Mouse (Mus musculus): ENCODE measurements around the gene 1190007I07Rik. TPM values are rescaled to one million over a fixed set of nuclear protein-coding genes. Genes with fewer than 3 reads are reported as not detected.

1190007I07Rik gene
- polyA plus RNA-seq (2015; fragmentation: Nextera tagmentation; extraction: Ambion mirVana), result 41.1 and 42.7 TPM in 2 replicates

- peak within 1 kb of the TSS; percentile 66 for H3K4me2 ChIP-seq
- H3K36me3 ChIP-seq (ENCODE audit: poor library complexity, severe bottlenecking), result peaks cover 6% of the 10 kb centered on the region; the same call in 1 of the 2 replicates
- peak within 1 kb of the TSS; percentile 87 for H3K9ac ChIP-seq
- H3K27ac ChIP-seq, result peak within 1 kb of the TSS; percentile 78
- ATAC-seq, result peak; percentile 90
- under 1% methylated on average over 46 of the region's 61 CpGs for WGBS
- peak within 1 kb of the TSS; percentile 77 for H3K4me3 ChIP-seq
- no peaks in the 10 kb centered on the region for H3K27me3 ChIP-seq
- H3K4me1 ChIP-seq, result peaks cover 6% of the 10 kb centered on the region
- no peaks in the 10 kb centered on the region for H3K9me3 ChIP-seq (replicated peaks)
Measured at GRCm38 (mm10) chr10:82622671-82623552, at the start of gene 1190007I07Rik. TSS of gene 1190007I07Rik (minus strand) at chr10:82623228.

DNA sequence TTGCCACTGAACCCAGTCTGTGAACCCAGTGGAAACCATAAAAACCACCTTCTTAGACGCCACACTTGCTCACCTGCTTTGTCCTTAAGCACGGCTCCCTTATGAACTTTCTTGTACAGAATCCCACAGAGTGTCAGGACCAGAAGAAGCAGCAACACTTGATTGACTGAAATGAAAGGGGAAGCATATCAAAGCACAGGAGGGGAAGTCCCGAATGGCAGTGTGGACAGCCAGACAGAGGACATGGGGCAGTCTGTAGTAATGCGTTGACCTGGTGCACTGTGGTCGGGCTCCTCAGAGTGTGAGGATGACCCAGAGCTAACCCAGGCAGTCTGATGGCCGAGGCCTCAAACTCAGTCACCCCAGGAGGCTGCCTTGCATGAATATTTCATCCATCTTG is 47.2 kb upstream of the 1190007I07Rik start:
- Histone ChIP-seq H3K4me2 (no peak overlapping the region), H3K4me1 (peaks cover 4% of the 10 kb centered on the region; the same call in 1 of the 2 replicates), H3K4me3 (no peak overlapping the region), H3K36me3 (ENCODE audit: poor library complexity, severe bottlenecking) (no peaks in the 10 kb centered on the region), H3K27me3 (no peaks in the 10 kb centered on the region), H3K27ac (no peak overlapping the region), H3K9ac (no peak overlapping the region), H3K9me3 (replicated peaks) (no peaks in the 10 kb centered on the region)
- WGBS, result 80% methylated on average over 6 of the region's 6 CpGs
- ATAC-seq, result no peak

- Histone ChIP-seq H3K4me2 (peak overlapping the region; percentile 47), H3K4me1 (peaks cover 4% of the 10 kb centered on the region; the same call in 1 of the 2 replicates), H3K9me3 (replicated peaks) (no peaks in the 10 kb centered on the region), H3K27ac (no peak overlapping the region), H3K4me3 (no peak overlapping the region), H3K27me3 (no peaks in the 10 kb centered on the region), H3K36me3 (ENCODE audit: poor library complexity, severe bottlenecking) (no peaks in the 10 kb centered on the region), H3K9ac (peak overlapping the region; percentile 34; the same call in 1 of the 2 replicates)
- WGBS, result 23% methylated on average over 22 of the region's 22 CpGs
- peak; percentile 89 for ATAC-seq
Measured at GRCm38 (mm10) chr10:82666436-82667234, 43.6 kb upstream of the 1190007I07Rik start.

DNA sequence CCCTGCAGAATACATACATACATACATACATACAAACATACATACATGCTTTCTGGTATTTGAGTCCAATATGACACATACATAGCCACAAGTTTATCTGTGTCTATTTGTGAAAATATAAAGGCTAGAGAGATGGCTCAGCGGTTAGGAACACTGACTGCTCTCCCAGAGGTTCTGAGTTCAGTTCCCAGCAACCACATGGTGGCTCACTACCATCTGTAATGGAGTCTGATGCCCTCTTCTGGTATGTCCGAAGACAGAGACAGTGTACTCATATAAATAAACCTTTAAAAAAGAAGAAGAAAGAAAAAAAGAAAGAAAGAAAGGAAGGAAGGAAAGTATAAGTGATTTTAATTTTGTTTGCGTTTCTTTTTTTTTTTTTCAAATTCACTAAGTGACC is 42.9 kb upstream of the 1190007I07Rik start:
- no peak overlapping the region for H3K4me3 ChIP-seq
- 60% methylated on average over 3 of the region's 3 CpGs for WGBS
- H3K9me3 ChIP-seq (replicated peaks), result no peaks in the 10 kb centered on the region
- no peak overlapping the region for H3K27ac ChIP-seq
- no peaks in the 10 kb centered on the region for H3K36me3 ChIP-seq (ENCODE audit: poor library complexity, severe bottlenecking)
- no peak overlapping the region for H3K9ac ChIP-seq
- no peaks in the 10 kb centered on the region for H3K27me3 ChIP-seq
- H3K4me1 ChIP-seq, result peaks cover 4% of the 10 kb centered on the region; the same call in 1 of the 2 replicates
- no peak overlapping the region for H3K4me2 ChIP-seq
- no peak for ATAC-seq

DNA sequence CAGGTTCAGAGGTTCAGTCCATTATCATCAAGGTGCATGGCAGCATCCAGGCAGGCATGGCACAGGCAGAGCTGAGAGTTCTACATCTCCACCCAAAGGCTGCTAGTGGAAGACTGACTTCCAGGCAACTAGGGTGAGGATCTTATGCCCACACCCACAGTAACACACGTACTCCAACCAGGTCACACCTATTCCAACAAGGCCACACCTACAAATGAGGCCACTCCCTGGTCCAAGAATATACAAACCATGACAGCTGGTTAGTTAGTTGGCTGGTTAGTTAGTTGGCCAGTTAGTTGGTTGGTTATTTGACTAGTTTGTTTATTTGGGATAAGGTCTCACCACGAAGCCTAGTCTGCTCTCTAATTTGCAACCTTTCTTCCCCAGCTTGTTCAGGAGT is 40.3 kb upstream of the 1190007I07Rik start:
- H3K4me2 ChIP-seq, result no peak overlapping the region
- no peak for ATAC-seq
- H3K9ac ChIP-seq, result no peak overlapping the region
- no peak overlapping the region for H3K4me3 ChIP-seq
- no peak overlapping the region for H3K27ac ChIP-seq
- peaks cover 4% of the 10 kb centered on the region; the same call in 1 of the 2 replicates for H3K4me1 ChIP-seq
- H3K9me3 ChIP-seq (replicated peaks), result no peaks in the 10 kb centered on the region
- H3K36me3 ChIP-seq (ENCODE audit: poor library complexity, severe bottlenecking), result no peaks in the 10 kb centered on the region
- WGBS, result 81% methylated on average over 2 of the region's 2 CpGs
- no peaks in the 10 kb centered on the region for H3K27me3 ChIP-seq

- H3K4me1 ChIP-seq, result peaks cover 4% of the 10 kb centered on the region; the same call in 1 of the 2 replicates
- ATAC-seq, result peak; percentile 90
- 75% methylated on average over 14 of the region's 14 CpGs for WGBS
- no peaks in the 10 kb centered on the region for H3K9me3 ChIP-seq (replicated peaks)
- H3K4me2 ChIP-seq, result no peak overlapping the region
- H3K9ac ChIP-seq, result no peak overlapping the region
- H3K4me3 ChIP-seq, result no peak overlapping the region
- no peaks in the 10 kb centered on the region for H3K36me3 ChIP-seq (ENCODE audit: poor library complexity, severe bottlenecking)
- peak overlapping the region; percentile 72 for H3K27ac ChIP-seq
- H3K27me3 ChIP-seq, result no peaks in the 10 kb centered on the region
Measured at GRCm38 (mm10) chr10:82662267-82662990, 39.4 kb upstream of the 1190007I07Rik start.

- WGBS, result 85% methylated on average over 8 of the region's 8 CpGs
- Histone ChIP-seq H3K4me2 (no peak overlapping the region), H3K27me3 (no peaks in the 10 kb centered on the region), H3K36me3 (ENCODE audit: poor library complexity, severe bottlenecking) (no peaks in the 10 kb centered on the region), H3K9ac (no peak overlapping the region), H3K4me3 (no peak overlapping the region), H3K9me3 (replicated peaks) (no peaks in the 10 kb centered on the region), H3K4me1 (peaks cover 3% of the 10 kb centered on the region; the same call in 1 of the 2 replicates), H3K27ac (peak overlapping the region; percentile 72)
- no peak for ATAC-seq
Measured at GRCm38 (mm10) chr10:82661820-82662219, 38.8 kb upstream of the 1190007I07Rik start.

GRCm38 (mm10) chr10:82654581-82654980 is 31.6 kb upstream of the 1190007I07Rik start:
- ATAC-seq, result no peak
- H3K27ac ChIP-seq, result no peak overlapping the region
- H3K36me3 ChIP-seq (ENCODE audit: poor library complexity, severe bottlenecking), result peaks cover 27% of the 10 kb centered on the region
- H3K9me3 ChIP-seq (replicated peaks), result no peaks in the 10 kb centered on the region
- no peak overlapping the region for H3K4me3 ChIP-seq
- WGBS, result 85% methylated on average over 3 of the region's 3 CpGs
- H3K4me1 ChIP-seq, result no peaks in the 10 kb centered on the region
- H3K27me3 ChIP-seq, result no peaks in the 10 kb centered on the region
- H3K4me2 ChIP-seq, result no peak overlapping the region
- no peak overlapping the region for H3K9ac ChIP-seq

DNA sequence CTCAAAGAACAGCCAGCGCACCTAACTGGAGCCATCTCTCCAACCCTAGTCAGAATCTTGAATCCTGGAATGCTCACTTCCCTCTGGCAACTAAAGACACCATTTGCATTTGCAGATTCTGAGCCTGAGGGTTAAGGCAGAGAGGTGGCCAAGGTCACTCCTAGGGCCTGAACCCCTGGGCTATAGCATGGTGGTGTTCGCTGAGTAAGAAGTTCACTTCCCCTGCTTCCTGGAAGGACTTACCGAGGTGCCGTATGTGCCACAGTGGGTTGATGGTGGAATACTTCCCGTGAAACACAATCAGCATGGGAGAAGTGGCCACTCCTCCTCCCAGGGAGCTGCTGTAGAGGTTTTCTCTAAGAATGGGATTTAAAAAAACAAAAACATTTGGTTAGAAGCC is 29.6 kb upstream of the 1190007I07Rik start:
- no peak overlapping the region for H3K4me3 ChIP-seq
- ATAC-seq, result no peak
- no peak overlapping the region for H3K9ac ChIP-seq
- H3K27me3 ChIP-seq, result no peaks in the 10 kb centered on the region
- no peak overlapping the region for H3K27ac ChIP-seq
- no peak overlapping the region for H3K4me2 ChIP-seq
- H3K4me1 ChIP-seq, result no peaks in the 10 kb centered on the region
- WGBS, result 83% methylated on average over 5 of the region's 5 CpGs
- H3K36me3 ChIP-seq (ENCODE audit: poor library complexity, severe bottlenecking), result peaks cover 35% of the 10 kb centered on the region
- H3K9me3 ChIP-seq (replicated peaks), result no peaks in the 10 kb centered on the region

GRCm38 (mm10) chr10:82651221-82651620 is 28.2 kb upstream of the 1190007I07Rik start:
- 93% methylated on average over 5 of the region's 5 CpGs for WGBS
- Histone ChIP-seq H3K36me3 (ENCODE audit: poor library complexity, severe bottlenecking) (peaks cover 48% of the 10 kb centered on the region), H3K4me2 (no peak overlapping the region), H3K9me3 (replicated peaks) (no peaks in the 10 kb centered on the region), H3K4me1 (no peaks in the 10 kb centered on the region), H3K27ac (no peak overlapping the region), H3K4me3 (no peak overlapping the region), H3K9ac (no peak overlapping the region), H3K27me3 (no peaks in the 10 kb centered on the region)
- ATAC-seq, result no peak

GRCm38 (mm10) chr10:82647205-82647811 is 24.3 kb upstream of the 1190007I07Rik start:
- no peaks in the 10 kb centered on the region for H3K27me3 ChIP-seq
- no peak overlapping the region for H3K9ac ChIP-seq
- no peak overlapping the region for H3K4me2 ChIP-seq
- 95% methylated on average over 17 of the region's 17 CpGs for WGBS
- no peak overlapping the region for H3K4me3 ChIP-seq
- H3K4me1 ChIP-seq, result no peaks in the 10 kb centered on the region
- H3K36me3 ChIP-seq (ENCODE audit: poor library complexity, severe bottlenecking), result peaks cover 79% of the 10 kb centered on the region
- H3K9me3 ChIP-seq (replicated peaks), result no peaks in the 10 kb centered on the region
- ATAC-seq, result no peak
- no peak overlapping the region for H3K27ac ChIP-seq

Measured in forebrain, embryonic 13.5 days (tissue).